Mouse (Mus musculus) bone marrow macrophage, adult 2 months (primary cell): ENCODE data around the gene Vpreb3.

Experiments used
- CTCF ChIP-seq: IDR thresholded peaks from 2 replicates; pipeline ENCODE4 v1.5.1; 2012; ENCODE audit warnings: low read depth, mild to moderate bottlenecking, low read length, moderate library complexity
- POLR2A ChIP-seq: IDR thresholded peaks from 2 replicates; pipeline ENCODE4 v1.6.1; 2012; ENCODE audit warnings: mild to moderate bottlenecking, low read depth, low read length, borderline replicate concordance

- TF ChIP-seq POLR2A, result no peak
- TF ChIP-seq CTCF, result no peak
Observed at GRCm38 (mm10) chr10:75916840-75917239, 26.0 kb upstream of the Vpreb3 start.
